Mouse (Mus musculus): ENCODE measurements around the gene Akna. TPM values are rescaled to one million over a fixed set of nuclear protein-coding genes. Genes with fewer than 3 reads are reported as not detected.

Gene Akna
- 483 TPM for polyA plus RNA-seq (2017; shearing (Covaris generic))

DNA sequence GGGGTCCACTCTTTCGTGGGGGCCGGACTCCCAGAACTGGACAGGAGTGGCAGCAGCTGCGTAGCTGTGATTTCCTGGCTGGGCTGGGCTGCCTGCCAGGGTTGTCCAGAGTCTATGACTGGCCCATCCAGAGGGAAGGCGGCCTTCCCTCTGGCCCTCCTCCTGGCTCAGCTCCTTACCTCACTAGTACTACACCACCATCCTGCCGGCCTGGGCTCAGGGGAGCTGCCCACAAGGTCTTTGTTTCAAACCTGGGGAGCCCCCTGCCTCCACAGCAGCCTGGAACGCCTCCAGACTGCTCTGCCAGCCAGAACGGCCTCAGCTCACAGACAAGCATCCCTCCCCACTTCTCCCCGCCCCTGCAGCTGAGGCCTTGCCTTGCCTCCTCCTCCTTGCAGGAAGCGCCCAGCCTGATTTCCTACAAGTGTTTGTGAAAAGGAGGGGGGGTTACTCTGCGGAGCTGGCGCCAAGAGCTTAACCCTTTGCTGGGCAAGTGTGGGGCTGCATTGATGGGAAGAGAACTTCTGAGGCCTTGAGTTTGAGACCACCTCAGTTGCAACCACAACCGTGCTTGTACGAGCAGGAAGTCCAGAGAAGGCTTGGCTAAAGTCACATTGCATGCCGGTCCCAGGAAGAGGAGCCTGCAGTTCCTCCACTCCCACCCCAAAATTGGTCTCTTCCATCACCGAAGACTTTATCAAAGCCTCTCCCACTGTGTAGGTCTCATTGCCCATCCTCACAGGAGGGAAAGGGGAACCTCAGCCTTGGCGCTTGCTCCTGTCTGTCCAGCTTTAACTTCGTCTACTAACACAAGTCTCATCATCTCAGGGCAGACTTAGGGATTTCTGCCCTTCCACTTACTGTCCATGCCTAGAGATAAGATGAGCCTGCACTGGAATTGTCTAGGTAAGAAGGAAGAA is at the start of gene Akna:
Akna (minus strand) TSS at position 315 of the 920 bp plus-strand sequence.

DNA sequence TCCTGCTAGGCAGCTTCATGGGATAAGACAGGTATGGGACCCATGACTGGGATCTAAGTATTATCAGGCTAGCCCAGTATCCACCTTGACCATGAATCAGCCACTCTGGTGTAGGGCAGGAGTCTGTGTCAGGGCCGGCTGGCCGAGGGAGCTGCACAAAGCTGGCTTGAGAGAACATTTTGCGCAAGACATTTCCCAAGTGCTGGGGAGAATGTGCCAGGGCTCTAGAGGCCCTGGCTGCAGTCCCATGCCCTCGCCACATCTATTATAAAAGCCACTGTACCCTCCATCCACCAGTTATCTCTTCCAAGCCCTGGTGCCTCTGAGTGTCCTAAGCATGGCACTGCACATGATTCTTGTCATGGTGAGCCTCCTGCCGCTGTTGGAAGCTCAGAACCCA is 41.0 kb downstream of the Akna start, which contains the start of gene Orm2:
Orm2 (plus strand) TSS at position 300 of the 400 bp plus-strand sequence.

DNA sequence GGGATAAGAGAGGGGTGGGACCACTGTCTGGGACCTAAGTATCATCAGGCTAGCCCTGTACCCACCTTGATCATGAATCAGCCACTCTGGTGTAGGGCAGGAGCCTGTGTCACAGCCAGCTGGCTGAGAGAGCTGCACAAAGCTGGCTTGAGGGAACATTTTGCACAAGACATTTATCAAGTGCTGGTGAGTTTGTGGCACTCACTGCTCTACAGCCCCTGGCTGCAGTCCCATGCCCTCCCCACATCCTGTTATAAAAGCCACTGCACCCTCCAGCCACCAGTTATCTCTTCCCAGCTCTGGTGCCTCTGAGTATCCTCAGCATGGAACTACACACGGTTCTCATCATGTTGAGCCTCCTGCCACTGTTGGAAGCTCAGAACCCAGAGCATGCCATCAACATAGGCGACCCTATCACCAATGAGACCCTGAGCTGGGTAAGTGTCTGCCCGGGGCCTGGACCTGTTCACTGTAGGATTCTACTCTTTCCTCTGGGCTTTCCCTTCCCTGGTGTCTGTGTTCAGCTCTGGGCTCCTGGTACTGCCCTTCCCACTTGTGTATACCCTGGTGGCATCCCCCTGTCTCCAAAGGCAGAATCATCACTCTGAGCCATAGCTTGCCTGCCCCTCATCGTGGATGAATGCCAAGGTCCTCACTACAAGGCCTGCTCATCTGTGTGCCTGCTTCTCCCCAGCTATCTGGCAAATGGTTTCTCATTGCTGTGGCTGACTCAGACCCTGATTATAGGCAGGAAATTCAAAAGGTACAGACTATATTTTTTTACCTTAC is 47.1 kb downstream of the Akna start, which contains the start of gene Orm3:
Orm3 (plus strand) TSS at position 286 of the 789 bp plus-strand sequence.

DNA sequence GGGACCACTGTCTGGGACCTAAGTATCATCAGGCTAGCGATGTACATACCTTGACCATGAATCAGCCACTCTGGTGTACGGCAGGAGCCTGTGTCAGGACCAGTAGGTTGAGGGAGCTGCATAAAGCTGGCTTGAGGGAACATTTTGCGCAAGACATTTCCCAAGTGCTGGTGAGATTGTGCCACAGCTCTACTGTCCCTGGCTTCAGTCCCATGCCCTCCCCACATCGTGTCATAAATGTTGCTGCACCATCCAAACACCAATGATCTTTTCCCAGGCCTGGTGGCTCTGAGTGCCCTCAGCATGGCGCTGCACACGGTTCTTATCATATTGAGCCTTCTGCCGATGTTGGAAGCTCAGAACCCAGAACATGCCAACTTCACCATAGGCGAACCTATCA is 58.9 kb downstream of the Akna start, which contains the start of gene Orm1:
Orm1 (plus strand) TSS at position 266 of the 400 bp plus-strand sequence.

Other genes with a start within 250 kb of the Akna start
- gene Ambp, start 248.6 kb downstream of the Akna start, polyA plus RNA-seq (2017; shearing (Covaris generic)): not detected
- gene Kif12, start 231.2 kb downstream of the Akna start, polyA plus RNA-seq (2017; shearing (Covaris generic)): not detected
- 0.61 TPM for gene Col27a1, start 189.3 kb downstream of the Akna start, polyA plus RNA-seq (2017; shearing (Covaris generic))
- gene Orm1, start 58.8 kb downstream of the Akna start, polyA plus RNA-seq (2017; shearing (Covaris generic)): not detected
- 0.61 TPM for gene Orm3, start 47.2 kb downstream of the Akna start, polyA plus RNA-seq (2017; shearing (Covaris generic))
- 0.49 TPM for gene Orm2, start 40.9 kb downstream of the Akna start, polyA plus RNA-seq (2017; shearing (Covaris generic))
- gene Whrn, start 92.6 kb upstream of the Akna start, polyA plus RNA-seq (2017; shearing (Covaris generic)): 1.1 TPM
- gene Atp6v1g1, start 141.4 kb upstream of the Akna start, polyA plus RNA-seq (2017; shearing (Covaris generic)): 149 TPM
- gene Tmem268, start 155.4 kb upstream of the Akna start, polyA plus RNA-seq (2017; shearing (Covaris generic)): 30.0 TPM
- gene Gm11213, start 201.9 kb upstream of the Akna start, polyA plus RNA-seq (2017; shearing (Covaris generic)): not detected
- gene Tex48, start 219.1 kb upstream of the Akna start, polyA plus RNA-seq (2017; shearing (Covaris generic)): not detected